Mouse (Mus musculus) testis, adult 2 months (tissue): ENCODE data around the gene Phka2. TPM values are rescaled to one million over a fixed set of nuclear protein-coding genes. Genes with fewer than 3 reads are reported as not detected.

Experiments
- H3K27ac ChIP-seq: fragments of 200-500 bp; 2 replicates; pipeline ENCODE4 v1.5.1; 2012; ENCODE audit warnings: low read depth, low read length; ENCODE audit not compliant: control insufficient read depth, insufficient read depth
- H3K27me3 ChIP-seq: fragments of 200-500 bp; 2 replicates; pipeline ENCODE4 v1.6.1; 2012; ENCODE audit warnings: mild to moderate bottlenecking, low read length, moderate library complexity; ENCODE audit not compliant: control insufficient read depth, insufficient read depth
- H3K36me3 ChIP-seq: fragments of 200-500 bp; 2 replicates; pipeline ENCODE4 v1.6.1; 2012; ENCODE audit warnings: mild to moderate bottlenecking, low read length; ENCODE audit not compliant: control insufficient read depth, insufficient read depth
- H3K4me1 ChIP-seq: fragments of 200-500 bp; 2 replicates; pipeline ENCODE4 v1.6.1; 2012; ENCODE audit warnings: low read length; ENCODE audit not compliant: control insufficient read depth, insufficient read depth
- H3K4me3 ChIP-seq: fragments of 200-500 bp; 2 replicates; pipeline ENCODE4 v1.5.1; 2012; ENCODE audit warnings: low read depth, mild to moderate bottlenecking, low read length, moderate library complexity, mixed read lengths; ENCODE audit not compliant: control insufficient read depth
- CTCF ChIP-seq: fragments of 200-500 bp; IDR thresholded peaks from 2 replicates; pipeline ENCODE4 v1.5.1; 2012; ENCODE audit warnings: low read depth, mild to moderate bottlenecking, inconsistent platforms, low read length, moderate library complexity; ENCODE audit not compliant: control insufficient read depth, insufficient read depth, insufficient replicate concordance
- POLR2A ChIP-seq: fragments of 200-500 bp; IDR thresholded peaks from 2 replicates; pipeline ENCODE4 v1.6.1; 2012; ENCODE audit warnings: low read depth, mild to moderate bottlenecking, inconsistent platforms, low read length, moderate library complexity; ENCODE audit not compliant: control insufficient read depth
- polyA plus RNA-seq: library from polyadenylated mRNA; depleted of rRNA; stranded (reverse); fragments of >200 nt; gene quantifications from 2 replicates; pipeline ENCODE4 v1.2.3, GENCODE M21; 2012

Gene Phka2
- polyA plus RNA-seq, 1 experiment: 12.5 TPM

DNA sequence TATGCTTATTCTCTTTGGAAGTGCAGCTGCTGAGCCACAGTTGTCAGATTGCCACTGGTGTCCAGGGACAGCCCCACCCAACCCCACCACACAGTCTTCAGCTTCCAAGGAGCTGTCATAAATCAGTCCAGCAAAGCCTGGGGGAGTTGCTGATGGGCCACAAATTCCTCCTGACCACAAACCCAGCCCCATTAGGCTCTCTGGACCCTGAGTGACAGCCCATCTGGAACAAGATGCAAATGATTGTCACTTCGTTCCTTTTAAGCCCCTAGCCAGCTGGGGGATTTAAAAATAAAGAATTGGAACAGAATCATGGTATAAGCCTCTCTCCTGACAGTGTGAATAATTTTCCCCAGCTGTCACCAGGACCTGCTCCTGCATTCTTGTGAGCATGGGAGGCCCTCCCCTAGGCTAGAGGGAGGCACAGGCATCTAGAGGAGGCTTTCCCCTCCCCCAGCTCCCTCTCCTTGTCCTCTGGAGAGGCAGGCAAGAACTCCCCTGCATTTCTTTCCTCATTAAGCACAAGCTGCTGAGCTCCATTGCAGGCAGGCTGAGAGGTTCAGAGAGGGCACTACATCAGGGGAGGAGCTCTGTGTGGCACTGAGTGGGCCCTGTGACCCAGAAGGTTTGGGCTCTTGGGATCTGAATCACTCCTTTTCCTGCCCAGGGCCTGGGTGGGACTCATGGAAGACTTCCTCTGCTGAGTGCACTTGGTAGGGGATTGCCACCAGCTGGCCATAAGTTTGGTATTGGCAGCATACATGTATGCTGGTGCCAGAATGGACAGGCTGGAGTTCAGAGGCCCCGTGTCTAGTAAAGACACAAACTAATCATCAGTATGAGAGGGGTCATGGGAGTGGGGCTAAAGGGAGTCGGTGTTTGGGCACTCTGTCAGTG lies 96.8 kb downstream of the Phka2 start:
- Histone ChIP-seq H3K4me1 (no peaks in the 10 kb centered on the region), H3K36me3 (no peaks in the 10 kb centered on the region), H3K27me3 (no peaks in the 10 kb centered on the region), H3K4me3 (no peak overlapping the region), H3K27ac (no peak overlapping the region)
- TF ChIP-seq POLR2A: no peak
- TF ChIP-seq CTCF: no peak

DNA sequence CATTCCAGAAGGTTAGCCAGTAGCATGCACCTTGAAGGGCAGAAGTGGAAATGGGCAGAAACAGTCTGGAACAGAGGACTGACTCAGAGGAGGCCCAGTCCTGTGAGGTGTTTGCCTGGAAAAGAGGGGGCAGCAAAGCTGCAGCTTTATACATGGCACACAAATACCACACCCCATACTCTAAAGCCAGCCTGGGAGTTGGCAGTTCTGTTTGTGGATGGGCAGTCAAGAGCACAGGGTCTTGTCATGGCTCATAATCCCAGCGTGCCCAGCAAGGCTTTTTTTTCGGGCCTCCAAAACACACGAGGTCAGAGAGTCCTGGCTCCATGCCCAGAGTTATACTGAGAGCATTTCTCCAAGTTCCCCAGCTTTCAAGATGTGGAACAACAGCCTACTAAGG lies 99.1 kb downstream of the Phka2 start:
- H3K4me3 ChIP-seq: no peak overlapping the region
- H3K27ac ChIP-seq: no peak overlapping the region
- no peaks in the 10 kb centered on the region for H3K36me3 ChIP-seq
- no peaks in the 10 kb centered on the region for H3K4me1 ChIP-seq
- no peaks in the 10 kb centered on the region for H3K27me3 ChIP-seq
- no peak for TF ChIP-seq CTCF
- no peak for TF ChIP-seq POLR2A

DNA sequence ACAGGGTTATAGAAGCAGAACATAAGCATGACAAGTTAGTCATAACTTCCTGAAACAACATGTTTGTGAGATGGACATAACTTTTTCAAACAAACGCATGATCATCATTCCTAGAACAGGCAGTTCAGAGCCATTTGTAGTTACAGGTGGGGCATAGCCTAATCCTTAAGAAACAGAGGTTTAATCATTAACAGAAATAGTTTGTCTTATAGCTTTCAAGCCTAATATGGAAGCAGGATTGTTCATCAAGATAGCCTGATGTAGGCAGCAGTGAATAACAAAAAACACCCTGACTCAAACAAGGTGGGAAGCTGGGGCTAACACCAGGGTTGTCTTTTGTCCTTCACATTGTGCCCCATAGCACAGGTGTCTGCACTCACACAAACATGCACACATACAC lies 100.8 kb downstream of the Phka2 start:
- Histone ChIP-seq H3K36me3 (no peaks in the 10 kb centered on the region), H3K27ac (no peak overlapping the region), H3K27me3 (no peaks in the 10 kb centered on the region), H3K4me3 (no peak overlapping the region), H3K4me1 (no peaks in the 10 kb centered on the region)
- TF ChIP-seq CTCF (no peak), POLR2A (no peak)

DNA sequence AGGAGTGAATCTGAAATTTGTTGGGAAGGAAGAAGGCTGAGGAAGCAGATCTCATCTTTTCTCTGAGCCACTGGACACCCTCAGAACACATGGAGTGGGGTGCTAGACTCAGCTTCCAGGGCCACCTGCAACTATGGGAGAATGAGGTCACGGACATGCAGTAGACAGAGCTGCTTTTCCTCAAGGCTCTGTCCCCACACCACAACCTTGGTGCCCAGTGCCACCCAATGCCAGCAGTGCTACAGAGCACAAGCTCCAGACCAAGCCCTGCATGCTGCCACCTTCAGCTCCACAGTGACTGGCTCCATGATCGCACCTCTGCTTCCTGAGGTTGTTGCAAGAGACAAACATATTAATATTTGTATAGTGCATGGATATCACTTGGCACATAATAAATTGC lies 101.3 kb downstream of the Phka2 start:
- Histone ChIP-seq H3K4me1 (no peaks in the 10 kb centered on the region), H3K27me3 (no peaks in the 10 kb centered on the region)

DNA sequence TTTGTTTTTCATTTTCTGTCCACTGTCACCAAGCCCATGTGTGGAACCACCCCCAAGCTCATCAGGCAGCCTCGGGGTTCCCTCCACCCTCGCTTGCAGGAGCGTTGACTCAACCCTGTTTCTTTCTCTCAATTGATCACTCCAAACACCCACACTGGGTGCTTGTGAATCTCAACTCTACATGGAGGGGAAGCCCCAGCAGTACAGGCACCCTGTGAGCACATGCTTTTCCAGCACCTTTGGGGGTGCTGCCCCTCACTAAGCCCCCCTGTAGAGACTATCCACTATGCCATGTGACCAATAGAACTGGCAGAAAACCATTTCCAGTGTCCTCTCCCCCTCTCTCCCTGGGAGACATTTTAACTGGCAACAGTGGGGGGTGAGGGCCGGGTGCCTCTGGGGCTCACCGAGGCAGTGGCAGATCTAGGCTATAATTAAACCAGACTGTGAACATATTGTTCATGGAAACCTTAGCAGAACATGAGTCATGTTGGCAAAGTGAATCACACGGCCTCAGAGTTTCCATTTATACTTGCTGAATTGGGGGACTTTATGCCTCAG lies 102.1 kb downstream of the Phka2 start:
- TF ChIP-seq POLR2A: no peak
- no peak for TF ChIP-seq CTCF
- no peaks in the 10 kb centered on the region for H3K36me3 ChIP-seq
- H3K27me3 ChIP-seq: no peaks in the 10 kb centered on the region
- no peaks in the 10 kb centered on the region for H3K4me1 ChIP-seq
- H3K27ac ChIP-seq: no peak overlapping the region
- H3K4me3 ChIP-seq: no peak overlapping the region

More for the DNA sequence above, 101.3 kb downstream of the Phka2 start:
- Histone ChIP-seq H3K27ac (no peak overlapping the region), H3K4me3 (no peak overlapping the region), H3K36me3 (no peaks in the 10 kb centered on the region)
- TF ChIP-seq POLR2A (no peak), CTCF (no peak)

DNA sequence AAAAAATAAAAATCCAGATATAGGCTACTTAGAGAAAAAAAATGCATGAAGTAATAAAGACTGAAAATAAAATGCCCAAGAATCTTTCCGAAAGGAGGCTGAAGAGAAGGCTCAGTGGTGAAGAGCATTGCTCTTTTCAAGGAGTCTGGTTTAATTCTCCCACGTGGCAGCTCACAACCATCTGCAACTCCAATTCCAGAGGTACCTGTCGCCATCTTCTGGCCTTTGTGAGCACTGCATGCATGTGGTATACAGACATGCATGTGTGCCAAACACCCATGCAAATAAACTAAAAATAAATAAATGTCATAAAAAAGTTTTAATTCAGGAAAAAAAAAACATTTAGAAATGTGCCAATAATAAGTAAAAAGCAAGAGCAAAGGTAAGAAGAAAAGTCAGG lies 107.9 kb downstream of the Phka2 start:
- TF ChIP-seq POLR2A (no peak), CTCF (peak; percentile 16; the same call in 1 of the 2 replicates)
- Histone ChIP-seq H3K4me3 (no peak overlapping the region), H3K27me3 (no peaks in the 10 kb centered on the region), H3K4me1 (no peaks in the 10 kb centered on the region), H3K27ac (no peak overlapping the region), H3K36me3 (no peaks in the 10 kb centered on the region)

DNA sequence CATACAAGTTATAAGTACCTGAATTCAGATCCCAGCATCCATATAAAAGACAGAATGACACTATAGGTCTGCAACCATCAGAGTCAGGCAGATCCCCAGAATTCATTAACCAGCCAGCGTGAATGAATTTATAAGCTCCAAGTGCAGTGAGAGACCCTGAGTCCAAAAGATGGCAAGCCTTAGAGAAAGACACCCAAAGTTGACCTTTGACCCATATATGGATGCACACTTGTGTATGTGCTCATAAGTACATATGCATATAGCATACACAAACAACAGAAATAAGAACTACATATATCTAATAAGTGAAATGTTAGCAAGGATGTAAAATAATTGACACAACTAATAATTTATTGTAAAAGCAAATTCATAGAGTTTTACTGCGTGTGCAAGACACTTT lies 108.5 kb downstream of the Phka2 start:
- H3K4me1 ChIP-seq: no peaks in the 10 kb centered on the region
- TF ChIP-seq POLR2A (no peak), CTCF (no peak)
- H3K27ac ChIP-seq: no peak overlapping the region
- no peak overlapping the region for H3K4me3 ChIP-seq
- no peaks in the 10 kb centered on the region for H3K36me3 ChIP-seq
- no peaks in the 10 kb centered on the region for H3K27me3 ChIP-seq
